Mouse (Mus musculus) T-cell, adult 66 days (primary cell): ENCODE measurements around the gene Mxd1. TPM values are rescaled to one million over a fixed set of nuclear protein-coding genes. Genes with fewer than 3 reads are reported as not detected.

Source experiments
- total RNA-seq, 2 experiments: library from RNA; stranded (reverse); gene quantifications; 3 replicates in 1 of 2; 4 replicates in 1 of 2; pipeline ENCODE4 v1.2.4; 2023

The Mxd1 gene
- 10 to 100 TPM; 26.0 to 36.6 TPM for total RNA-seq

GRCm38 (mm10) chr6:86668580-86669239, at the start of gene Mxd1:
Gene Mxd1 (minus strand): TSS chr6:86669161.

DNA sequence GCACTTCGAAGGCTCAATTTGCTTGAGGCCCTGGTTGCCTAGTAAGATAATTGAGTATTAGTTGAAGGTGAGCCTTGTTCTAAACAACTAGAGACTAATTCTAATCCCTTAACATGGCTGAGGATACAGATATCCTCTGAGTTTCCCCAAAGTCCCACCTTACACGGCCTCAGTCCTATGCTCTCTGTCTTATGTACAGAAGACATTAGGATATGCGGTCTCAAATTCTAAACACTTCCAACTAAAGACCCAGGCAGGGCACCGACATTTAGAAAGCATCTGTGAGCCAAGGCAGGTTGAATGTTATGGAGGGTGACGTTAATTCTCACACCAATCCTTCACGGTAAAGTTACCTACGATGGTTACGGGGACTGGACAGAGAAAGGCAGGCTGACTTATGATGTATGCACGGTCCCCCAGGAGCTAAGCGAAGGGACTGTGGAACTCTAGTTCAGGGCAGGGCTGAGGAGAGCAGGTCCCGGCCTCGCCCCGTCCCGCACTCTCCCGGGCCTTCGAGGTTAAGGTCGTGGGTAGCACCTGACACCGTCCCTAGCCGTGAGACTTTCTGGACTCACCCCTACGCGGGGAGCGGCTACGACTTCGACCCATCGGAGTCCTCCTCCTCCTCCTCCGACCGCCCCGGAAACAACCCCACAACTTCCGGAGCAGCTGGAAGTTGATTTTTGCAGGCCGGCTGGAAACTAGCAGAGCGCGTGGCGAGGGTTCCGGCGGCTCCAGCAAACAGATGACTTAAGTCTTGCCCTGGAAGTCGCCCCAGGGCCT, 15.1 kb upstream of the Mxd1 start, which contains the start of gene Snrnp27:
Gene Snrnp27 (minus strand): TSS at position 651 of the 783 bp plus-strand sequence.

DNA sequence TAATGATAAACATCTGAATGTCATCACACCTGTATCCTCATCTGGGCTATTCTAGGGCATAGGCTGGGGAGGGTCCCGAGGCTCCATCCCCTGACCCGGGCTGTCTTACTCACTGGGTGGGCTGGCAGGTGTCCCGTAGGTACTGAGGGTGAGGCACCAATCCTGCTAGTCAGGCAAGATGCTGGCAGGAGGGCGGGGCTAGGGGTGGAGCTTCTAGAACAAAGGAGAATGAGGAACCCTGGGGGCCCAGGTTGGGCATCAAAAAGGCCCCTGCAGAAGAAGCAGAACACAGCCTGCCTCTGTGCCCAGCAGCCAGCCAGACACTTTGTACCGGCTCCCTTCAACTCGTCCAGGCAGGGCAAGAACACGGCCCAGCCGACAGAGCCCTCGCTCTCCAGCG, 41.0 kb downstream of the Mxd1 start, which contains the start of gene Asprv1:
Gene Asprv1 (plus strand): TSS at position 219 of the 400 bp plus-strand sequence.

Other genes starting within 250 kb of the Mxd1 start
- gene Gm44790, start 242.5 kb downstream of the Mxd1 start, total RNA-seq, result 1 to 10 TPM in 1 of 2 experiments, not detected in 1; 5.3 TPM
- 10 to 100 TPM; 51.9 to 55.8 TPM for gene C87436, start 230.8 kb downstream of the Mxd1 start, total RNA-seq
- gene Pcbp1, start 142.8 kb downstream of the Mxd1 start, total RNA-seq, result 100 to 1,000 TPM; 214 to 238 TPM
- gene Asprv1, start 41.0 kb downstream of the Mxd1 start, total RNA-seq, result not detected
- gene Snrnp27, start 15.4 kb upstream of the Mxd1 start, total RNA-seq, result 10 to 100 TPM; 37.0 to 50.4 TPM
- gene Gmcl1, start 64.2 kb upstream of the Mxd1 start, total RNA-seq, result 10 to 100 TPM; 32.5 to 36.7 TPM
- gene Anxa4, start 124.4 kb upstream of the Mxd1 start, total RNA-seq, result 1 to 10 TPM; 1.5 to 1.8 TPM
- 100 to 1,000 TPM; 262 to 279 TPM for gene Aak1, start 180.4 kb upstream of the Mxd1 start, total RNA-seq